Mouse (Mus musculus) heart, postnatal 25 days (tissue): ENCODE measurements around the gene Ptprr. TPM values are rescaled to one million over a fixed set of nuclear protein-coding genes. Genes with fewer than 3 reads are reported as not detected.

ENCODE experiments used
- DNase-seq: peaks from one replicate; pipeline ENCODE4 v3.0.0; 2022; ENCODE audit warnings: low spot score
- intact Hi-C: fragments of 180-260 bp; cut with DNase I; formaldehyde crosslinking; loops from one replicate; pipeline ENCODE4 v1.15.1; 2025
- total RNA-seq, 2 experiments: library from RNA; stranded (reverse); gene quantifications; 2 replicates each; pipeline ENCODE4 v1.2.3; 2021

Ptprr gene
- total RNA-seq, 2 experiments from 2014 or later, result 1.8 to 2.1 TPM

- intact Hi-C loops, result no loop called here
- no peak for DNase-seq
Observed at GRCm38 (mm10) chr10:116297854-116298253, 279.8 kb downstream of the Ptprr start.

GRCm38 (mm10) chr10:116300824-116301223, 282.8 kb downstream of the Ptprr start:
- intact Hi-C loops, result loop anchor here (1.0 to 5.0 kb wide), 3 partner anchors 14 to 94 kb away; no protein-coding TSS in a partner anchor
- no peak for DNase-seq

GRCm38 (mm10) chr10:116301258-116301657, 283.2 kb downstream of the Ptprr start:
- DNase-seq, result peak; percentile 68
- intact Hi-C loops, result loop anchor here (1.0 to 5.0 kb wide), 3 partner anchors 14 to 94 kb away; no protein-coding TSS in a partner anchor

GRCm38 (mm10) chr10:116304355-116304754, 286.3 kb downstream of the Ptprr start:
- intact Hi-C loops, result loop anchor here (5.0 kb wide), 1 partner anchor 97 kb away; no protein-coding TSS in a partner anchor
- no peak for DNase-seq

- intact Hi-C loops, result no loop called here
- no peak for DNase-seq
Observed at GRCm38 (mm10) chr10:116309460-116309859, 291.4 kb downstream of the Ptprr start.

GRCm38 (mm10) chr10:116310516-116311210, 292.6 kb downstream of the Ptprr start:
- intact Hi-C loops, result no loop called here
- DNase-seq, result peak; percentile 6

- intact Hi-C loops, result loop anchor here (2.0 to 5.0 kb wide), 2 partner anchors 110 to 932 kb away; no protein-coding TSS in a partner anchor
- no peak for DNase-seq
Observed at GRCm38 (mm10) chr10:116319246-116319645, 301.2 kb downstream of the Ptprr start.

Other genes starting within 250 kb of the Ptprr start
- gene Tspan8, start 201.4 kb upstream of the Ptprr start, total RNA-seq, result 1 to 10 TPM; 2.7 to 2.8 TPM
- gene 4933416C03Rik, start 95.7 kb downstream of the Ptprr start, total RNA-seq, result not detected